Mouse (Mus musculus): ENCODE measurements around the gene Cmtm8.

Cmtm8 gene

GRCm38 (mm10) chr9:114844017-114844662 lies at the start of gene Cmtm8:
Gene Cmtm8, minus strand, starts transcription at chr9:114844156.
- peak; percentile 43 for DNase-seq (ENCODE audit: extremely low read depth, low read depth)

- DNase-seq (ENCODE audit: extremely low read depth, low read depth), result no peak
Measured at GRCm38 (mm10) chr9:114892974-114893373, 49.0 kb upstream of the Cmtm8 start.

- DNase-seq (ENCODE audit: extremely low read depth, low read depth), result no peak
Measured at GRCm38 (mm10) chr9:114890377-114890776, 46.4 kb upstream of the Cmtm8 start.

DNA sequence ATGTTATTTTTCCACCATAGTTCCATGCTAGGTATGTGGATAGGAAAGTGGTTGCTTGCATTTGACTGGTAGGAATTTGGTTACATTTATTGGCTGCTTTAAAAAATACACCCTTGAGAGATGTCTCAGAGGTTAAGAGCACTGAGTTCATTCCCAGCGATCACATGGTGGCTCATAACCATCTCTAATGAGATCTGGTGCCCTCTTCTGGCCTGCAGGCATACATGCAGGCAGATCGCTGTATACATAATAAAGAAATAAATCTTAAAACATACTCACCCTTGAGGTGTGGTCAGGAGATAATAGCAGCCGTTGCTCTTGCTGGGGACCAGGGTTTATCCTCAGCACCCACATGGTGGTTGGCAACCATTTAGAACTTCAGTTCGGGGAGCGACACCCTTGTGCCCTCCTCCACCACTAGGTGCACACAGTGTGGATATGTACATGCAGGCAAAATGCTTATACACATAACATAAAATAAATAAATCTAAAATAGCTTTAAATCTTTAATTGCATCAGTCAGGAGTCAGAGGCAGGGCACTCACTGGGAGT lies 45.0 kb upstream of the Cmtm8 start:
- no peak for DNase-seq (ENCODE audit: extremely low read depth, low read depth)

- DNase-seq (ENCODE audit: extremely low read depth, low read depth), result no peak
Measured at GRCm38 (mm10) chr9:114887699-114888098, 43.7 kb upstream of the Cmtm8 start.

DNA sequence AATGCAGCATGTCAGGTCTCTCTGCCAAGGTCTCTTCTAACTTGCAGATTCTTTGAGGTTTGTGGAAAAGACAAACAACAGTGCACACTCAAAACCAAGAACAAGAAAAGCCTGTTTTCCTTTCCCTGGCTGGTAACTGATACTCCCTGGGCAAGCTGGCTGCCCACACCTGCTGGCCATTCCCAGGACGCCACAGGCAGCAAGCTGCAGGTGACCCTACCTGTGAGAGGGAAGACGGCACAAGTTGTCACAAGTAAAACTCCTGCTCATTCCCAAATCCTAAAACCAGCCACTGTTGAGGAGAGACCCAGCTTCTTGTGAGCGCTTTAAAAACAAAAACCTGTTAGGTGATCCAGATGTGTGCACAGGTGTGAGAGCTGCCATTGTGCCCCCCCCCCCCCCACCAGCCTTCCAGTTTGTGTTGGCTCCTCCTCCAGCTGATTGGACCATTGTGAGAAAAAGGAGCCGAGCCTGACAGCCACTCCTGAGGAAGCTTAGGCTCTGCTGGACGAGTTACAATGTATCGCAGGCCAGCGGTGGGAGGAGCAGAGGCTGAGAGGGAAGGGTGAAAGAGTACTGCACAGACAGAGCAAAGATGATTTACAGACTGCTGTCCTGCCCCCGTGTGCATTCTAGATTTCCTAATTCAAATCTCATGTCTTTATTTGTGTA lies 42.2 kb upstream of the Cmtm8 start:
- DNase-seq (ENCODE audit: extremely low read depth, low read depth), result no peak

DNA sequence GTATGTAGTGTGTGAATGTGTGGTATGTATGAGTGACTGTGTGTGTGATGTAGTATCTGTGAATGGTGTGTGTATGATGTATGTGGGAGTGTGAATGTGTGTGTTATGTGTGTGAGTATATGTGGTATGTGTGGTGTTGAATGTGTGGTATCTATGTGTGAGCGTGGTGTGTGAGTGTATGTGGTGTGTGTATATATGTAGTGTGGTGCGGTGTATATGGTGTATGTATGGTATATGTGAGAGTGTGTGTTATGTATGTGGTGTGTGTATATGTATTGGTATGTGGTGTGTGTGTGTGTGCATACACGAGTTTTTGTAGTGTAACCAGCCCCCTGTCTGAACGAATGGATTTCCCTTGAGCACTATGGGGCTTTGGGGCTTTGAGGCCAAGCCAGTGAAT lies 41.6 kb upstream of the Cmtm8 start:
- no peak for DNase-seq (ENCODE audit: extremely low read depth, low read depth)

DNA sequence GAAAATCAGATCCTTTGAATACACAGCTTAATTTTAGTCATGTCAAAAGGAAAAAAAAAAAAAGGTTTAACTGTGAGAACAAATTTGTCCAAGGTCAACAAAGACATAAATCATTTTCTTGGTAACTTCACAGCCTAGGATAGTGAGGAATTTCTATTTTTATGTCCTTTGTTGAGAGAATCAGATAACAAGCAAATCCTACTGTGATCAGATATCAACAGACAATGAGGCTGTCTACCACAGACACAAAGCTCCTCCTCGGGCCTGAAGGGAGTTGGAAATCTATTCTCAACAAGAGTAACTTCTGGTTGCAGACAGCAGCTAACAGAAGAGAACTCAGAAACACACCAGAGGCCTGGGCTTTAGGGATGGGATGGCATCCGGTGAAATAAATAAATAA lies 38.0 kb upstream of the Cmtm8 start:
- no peak for DNase-seq (ENCODE audit: extremely low read depth, low read depth)

- no peak for DNase-seq (ENCODE audit: extremely low read depth, low read depth)
Measured at GRCm38 (mm10) chr9:114855327-114855726, 11.4 kb upstream of the Cmtm8 start.

- DNase-seq (ENCODE audit: extremely low read depth, low read depth), result no peak
Measured at GRCm38 (mm10) chr9:114854686-114855085, 10.7 kb upstream of the Cmtm8 start.

DNA sequence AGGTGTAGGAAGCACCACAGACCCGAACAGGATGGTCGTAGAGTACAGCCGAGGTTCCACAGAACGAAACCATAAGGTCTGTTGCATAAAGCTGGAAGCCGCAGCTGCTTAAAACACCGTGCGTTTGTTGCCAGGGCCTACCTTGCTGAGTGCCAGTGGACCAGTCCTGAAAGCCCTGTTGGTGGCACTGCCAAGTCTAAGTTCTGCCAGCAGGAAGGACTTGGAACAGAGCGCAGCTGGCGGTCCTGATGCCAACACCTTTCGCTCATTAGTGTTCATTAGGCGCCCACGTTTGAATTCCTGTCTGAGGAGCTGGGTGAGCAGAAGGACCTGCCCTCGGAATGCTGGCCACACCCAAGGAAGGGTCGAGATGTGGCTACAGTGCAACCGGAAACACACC lies 9.4 kb upstream of the Cmtm8 start:
- no peak for DNase-seq (ENCODE audit: extremely low read depth, low read depth)

GRCm38 (mm10) chr9:114851419-114852190 lies 7.6 kb upstream of the Cmtm8 start:
- DNase-seq (ENCODE audit: extremely low read depth, low read depth), result no peak

- no peak for DNase-seq (ENCODE audit: extremely low read depth, low read depth)
Measured at GRCm38 (mm10) chr9:114843634-114844016, 331 bp downstream of the Cmtm8 start.

GRCm38 (mm10) chr9:114842886-114843285 lies 1.1 kb downstream of the Cmtm8 start:
- no peak for DNase-seq (ENCODE audit: extremely low read depth, low read depth)

DNA sequence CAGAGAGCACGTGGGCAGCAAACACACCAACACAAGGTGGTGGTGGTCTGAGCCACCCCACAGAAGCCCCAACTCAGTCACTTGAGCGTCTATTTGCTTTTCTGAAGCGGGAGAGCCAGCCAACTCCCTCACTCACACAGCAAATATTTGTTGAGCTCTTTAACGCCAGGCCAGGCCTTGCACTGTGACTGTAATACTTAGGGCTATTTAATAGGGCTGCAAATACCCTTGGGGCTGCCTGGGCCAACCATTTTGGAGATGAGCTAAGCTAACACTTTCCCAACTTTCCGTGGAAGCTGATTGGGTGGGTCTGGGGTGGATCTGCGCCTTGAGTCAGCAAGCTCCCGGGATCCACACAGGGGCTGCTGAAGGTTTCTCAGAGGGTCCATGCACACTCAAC lies 1.7 kb downstream of the Cmtm8 start:
- DNase-seq (ENCODE audit: extremely low read depth, low read depth), result no peak

GRCm38 (mm10) chr9:114838870-114839269 lies 5.1 kb downstream of the Cmtm8 start:
- DNase-seq (ENCODE audit: extremely low read depth, low read depth), result no peak

- DNase-seq (ENCODE audit: extremely low read depth, low read depth), result no peak
Measured at GRCm38 (mm10) chr9:114831527-114831926, 12.4 kb downstream of the Cmtm8 start.

- no peak for DNase-seq (ENCODE audit: extremely low read depth, low read depth)
Measured at GRCm38 (mm10) chr9:114830351-114830750, 13.6 kb downstream of the Cmtm8 start.

GRCm38 (mm10) chr9:114829669-114830068 lies 14.3 kb downstream of the Cmtm8 start:
- DNase-seq (ENCODE audit: extremely low read depth, low read depth), result no peak

DNA sequence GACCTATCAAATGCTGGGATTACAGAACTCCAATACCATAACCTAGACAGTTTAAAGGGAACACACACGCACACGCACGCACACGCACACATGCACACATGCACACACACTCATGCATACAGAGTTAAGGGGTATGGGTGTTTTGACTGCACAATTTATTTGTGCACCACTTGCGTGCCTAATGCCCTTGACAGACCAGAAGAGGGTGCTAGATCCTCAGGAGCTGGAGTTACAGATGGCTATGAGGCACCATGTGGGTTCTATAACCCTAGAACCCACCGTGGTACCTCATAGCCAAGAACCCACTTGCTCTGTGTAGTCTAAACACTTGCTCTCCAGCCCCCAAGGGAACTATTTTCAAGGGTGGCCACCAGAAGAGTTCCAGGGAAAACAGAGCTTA lies 15.6 kb downstream of the Cmtm8 start:
- DNase-seq (ENCODE audit: extremely low read depth, low read depth), result no peak

DNA sequence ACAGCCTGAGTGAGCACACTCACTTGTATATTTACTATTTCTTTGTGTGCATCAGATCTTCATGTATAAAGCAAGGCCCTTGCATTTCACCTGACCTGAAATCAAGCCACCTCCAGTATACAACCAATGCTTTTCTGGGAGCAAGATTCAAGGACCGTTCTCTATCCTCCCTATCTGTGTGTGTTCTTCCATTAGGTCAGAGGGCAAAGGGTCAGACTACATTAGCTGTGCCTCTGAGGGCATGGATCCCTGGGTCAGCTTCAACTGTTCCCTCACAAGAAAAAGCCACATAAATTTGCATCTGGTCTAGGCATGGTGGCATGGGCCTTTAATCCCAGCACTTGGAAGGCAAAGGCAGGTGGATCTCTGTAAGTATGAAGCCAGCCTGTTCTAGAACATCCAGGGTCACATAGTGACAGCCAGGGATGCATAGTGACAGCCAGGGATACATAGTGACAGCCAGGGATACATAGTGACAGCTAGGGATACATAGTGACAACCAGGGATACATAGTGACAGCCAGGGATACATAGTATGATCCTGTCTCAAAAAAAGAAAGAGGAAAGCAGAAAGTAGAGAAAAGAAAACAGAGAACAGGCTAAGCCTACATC lies 16.6 kb downstream of the Cmtm8 start:
- DNase-seq (ENCODE audit: extremely low read depth, low read depth), result no peak

DNA sequence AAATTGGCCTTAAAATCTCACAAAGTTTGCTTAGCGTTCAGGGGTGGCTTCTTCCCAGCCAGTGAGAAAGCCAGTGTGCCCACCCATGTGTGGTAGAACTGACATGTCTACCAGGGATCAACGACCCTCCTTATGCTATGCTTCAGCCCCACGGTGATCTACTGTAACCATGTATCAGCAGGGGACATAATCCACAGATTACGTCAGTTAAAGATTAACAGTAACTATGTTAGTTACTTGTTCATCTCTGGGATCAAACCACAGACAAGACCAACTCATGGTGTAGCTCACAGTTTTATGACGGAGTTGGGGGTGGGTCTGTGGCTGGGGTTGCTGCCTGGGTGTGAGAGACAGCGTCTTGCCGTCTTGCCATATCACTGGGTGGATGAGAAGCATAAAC lies 19.8 kb downstream of the Cmtm8 start:
- DNase-seq (ENCODE audit: extremely low read depth, low read depth), result no peak
